Mouse (Mus musculus) layer of hippocampus, postnatal 14 days (tissue): ENCODE measurements at regions not wholly inside any gene's neighbourhood (a gene's known extent, or its start where the extent isn't known, plus 50 kb on each side); places are given as distances from the start of the nearest gene placed in this dataset.

Source experiments
- DNase-seq, 2 experiments: peaks; one replicate each; pipeline ENCODE4 v3.0.0; 2021 to 2022; ENCODE audit warnings: low spot score in 2 of 2, mixed read lengths in 1 of 2

DNA sequence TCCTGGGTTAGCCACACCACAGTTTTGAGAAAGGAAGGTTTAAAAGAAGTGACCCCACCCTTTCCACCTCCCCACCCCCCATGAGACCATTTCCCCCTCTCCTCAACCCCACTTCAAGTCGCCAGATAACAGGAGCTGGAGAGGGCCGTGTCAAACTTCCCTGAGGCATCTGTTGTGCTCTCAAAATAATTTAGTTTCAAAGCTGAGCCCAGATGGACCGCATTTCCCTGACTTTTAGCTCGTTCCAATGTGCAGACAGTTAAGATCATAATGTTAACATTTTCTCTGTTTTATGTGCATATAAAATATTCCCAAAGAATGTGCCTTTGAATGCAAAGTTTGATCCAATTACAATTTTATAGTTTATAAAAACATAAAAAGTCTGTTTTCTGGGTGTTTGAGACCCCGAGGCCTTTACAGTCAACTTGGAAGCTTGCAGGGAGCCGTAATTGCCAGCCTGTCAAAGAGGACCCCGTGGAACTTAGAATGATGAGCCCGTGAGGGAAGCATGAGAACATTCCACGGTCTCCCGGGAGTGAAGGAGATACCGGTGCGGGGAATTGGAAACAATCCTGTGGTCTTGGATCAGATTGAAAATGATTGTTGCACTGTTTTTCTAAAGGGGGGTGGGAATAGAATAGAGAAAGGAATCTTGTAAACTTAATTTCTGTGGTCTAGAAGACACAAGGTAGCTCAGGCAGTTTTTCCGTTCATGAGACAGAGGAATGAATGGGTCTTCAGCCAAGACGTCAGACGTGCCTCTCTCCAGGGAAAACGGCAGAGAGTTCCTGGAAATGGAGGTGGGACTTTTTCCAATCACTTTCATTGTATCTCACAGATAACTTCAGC, 903.3 kb downstream of the Mrps31 start:
- peak in 1 of 2 experiments; percentile 61 for DNase-seq

DNA sequence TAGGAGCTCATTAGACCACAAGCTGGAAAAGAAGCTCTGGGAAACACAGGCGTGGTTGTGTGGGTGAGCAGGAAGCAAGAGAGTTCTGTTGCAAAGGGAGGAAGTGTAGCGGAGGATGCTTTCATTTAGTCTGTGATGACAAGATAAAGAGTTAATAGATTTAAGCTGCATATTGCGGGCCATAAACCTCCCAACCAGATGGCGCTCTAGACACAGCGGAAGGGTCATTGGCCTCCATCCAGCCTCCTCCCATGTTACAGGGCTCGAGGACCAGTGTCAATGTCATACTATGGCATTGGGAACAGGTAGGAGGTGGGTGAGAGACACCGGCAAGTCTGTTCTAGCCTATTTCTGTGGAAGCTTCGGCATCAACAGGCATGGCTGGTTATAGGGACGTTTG, 908.4 kb downstream of the Mrps31 start:
- peak in 1 of 2 experiments; percentile 15 for DNase-seq

DNA sequence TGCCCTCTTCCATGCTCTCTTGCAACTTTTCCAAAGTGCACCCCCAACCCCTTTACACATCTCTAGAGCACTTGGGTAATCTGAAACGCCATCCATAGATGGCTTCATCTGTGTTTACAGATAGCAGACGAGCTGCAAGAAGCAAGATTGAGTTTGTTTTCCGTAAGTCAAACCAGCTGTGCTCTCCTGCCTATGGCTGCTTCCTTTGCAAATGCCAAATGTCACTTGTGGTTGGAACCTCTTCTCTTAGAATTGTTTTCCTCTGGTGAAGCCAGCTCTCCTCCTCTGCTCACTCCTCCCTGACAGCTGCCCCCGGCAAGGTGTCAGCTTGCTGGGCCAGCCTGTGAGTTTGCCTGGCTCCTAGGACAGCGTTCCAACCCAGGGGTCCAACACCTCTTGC, 910.0 kb downstream of the Mrps31 start:
- DNase-seq, result no peak

DNA sequence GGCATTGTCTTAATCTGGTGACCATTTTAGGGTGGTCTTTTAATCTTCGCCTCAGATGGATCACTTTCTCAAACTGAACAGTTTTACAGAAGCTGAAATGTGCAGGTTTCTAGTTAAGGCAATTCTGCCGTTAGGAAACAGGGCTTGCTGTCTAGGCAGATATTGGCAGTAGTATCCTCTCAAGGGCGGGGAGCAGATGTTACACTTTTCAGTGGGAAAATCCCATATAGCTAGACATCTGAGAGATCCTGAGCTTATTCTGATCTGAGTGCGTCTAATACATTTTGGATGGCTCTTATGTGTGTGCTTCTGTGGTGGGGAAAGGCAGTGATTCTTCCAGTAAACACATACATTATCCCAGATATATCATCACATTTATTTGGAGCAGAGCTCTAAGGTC, 916.1 kb downstream of the Mrps31 start:
- peak in 1 of 2 experiments; percentile 37 for DNase-seq

DNA sequence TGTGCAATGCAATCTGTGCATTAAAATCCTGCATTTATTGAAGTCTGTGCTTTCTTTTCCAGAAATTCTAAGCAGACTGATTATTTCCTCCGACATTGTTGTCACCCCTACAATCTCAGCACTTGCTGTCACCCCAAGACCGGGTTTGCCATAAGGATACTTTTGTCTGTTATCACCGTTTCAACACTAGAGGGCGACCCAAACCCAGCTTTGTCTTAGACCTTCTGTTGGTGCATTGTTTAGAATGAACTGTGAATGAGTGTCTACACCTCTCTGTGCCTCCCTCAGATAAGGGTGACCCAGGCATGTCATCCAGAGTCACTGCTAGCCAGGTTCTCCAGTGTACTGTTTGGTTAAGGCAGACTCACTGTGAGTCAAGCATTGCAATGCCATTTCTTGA, 933.0 kb downstream of the Mrps31 start:
- peak in 1 of 2 experiments; percentile 12 for DNase-seq

DNA sequence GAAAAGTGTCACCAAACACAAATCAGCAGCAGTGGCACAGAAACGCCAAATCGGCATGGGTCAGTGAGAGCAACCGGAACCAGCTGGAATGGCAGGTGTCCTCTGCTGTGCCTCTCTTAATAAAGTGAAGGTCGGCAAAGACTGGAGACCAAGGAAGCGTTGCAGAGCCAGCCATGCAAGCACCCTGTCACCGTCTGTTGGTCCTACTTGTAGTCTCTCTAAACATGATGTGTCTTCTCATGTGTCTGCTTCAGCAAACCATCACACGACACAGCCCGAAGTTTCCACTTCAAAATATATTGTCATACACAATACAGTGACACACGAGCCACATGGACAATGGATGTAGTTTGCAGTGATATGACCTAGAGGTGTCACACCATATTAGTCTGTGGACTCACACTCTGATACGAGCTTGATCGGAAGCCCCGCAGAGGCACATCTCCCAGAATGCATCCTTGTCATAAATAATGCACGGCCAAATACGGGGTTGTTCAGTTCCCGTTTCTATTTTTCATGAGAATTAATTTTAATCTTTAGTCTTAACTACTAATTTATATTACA, 940.3 kb downstream of the Mrps31 start:
- DNase-seq, result no peak

DNA sequence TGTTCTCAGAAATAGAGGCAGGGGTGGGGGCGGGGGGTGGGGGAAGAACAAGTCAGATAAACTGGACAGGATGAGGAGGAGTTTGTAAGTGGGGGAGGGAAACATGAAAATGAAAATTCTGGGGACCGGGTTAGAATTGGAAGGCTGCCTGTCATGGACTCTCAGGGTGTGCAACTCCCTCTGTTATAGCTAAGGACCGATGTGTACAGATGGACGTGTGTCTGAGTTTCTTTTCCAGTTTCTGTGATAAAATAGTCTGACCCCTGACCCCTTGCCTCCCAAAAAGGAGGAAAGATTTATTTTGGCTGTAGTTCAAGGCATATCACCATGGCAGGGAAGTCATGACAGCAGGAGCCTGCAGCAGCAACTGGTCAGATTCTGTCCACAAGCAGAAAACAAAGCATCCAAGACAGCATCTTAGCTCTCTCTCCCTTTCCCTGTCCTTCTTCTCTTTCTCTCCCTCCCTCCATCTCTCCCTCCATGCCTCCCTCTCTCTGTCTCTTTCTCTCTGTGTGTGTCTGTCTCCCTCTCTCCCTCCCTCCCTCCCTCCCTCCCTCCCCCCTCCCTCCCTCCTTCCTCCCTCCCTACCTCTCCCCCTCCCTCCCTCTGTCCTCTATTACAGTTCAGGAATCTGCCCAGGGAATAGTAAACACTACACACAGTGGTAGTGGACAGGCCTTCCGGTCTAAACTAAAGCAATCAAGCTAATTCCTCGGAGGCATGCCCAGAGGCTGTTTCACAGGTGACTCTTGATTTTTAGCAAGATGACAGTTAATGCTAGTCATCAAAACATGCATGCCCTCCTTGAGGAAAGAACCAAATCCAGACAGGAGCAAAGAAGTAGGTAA, 941.3 kb downstream of the Mrps31 start:
- no peak for DNase-seq

DNA sequence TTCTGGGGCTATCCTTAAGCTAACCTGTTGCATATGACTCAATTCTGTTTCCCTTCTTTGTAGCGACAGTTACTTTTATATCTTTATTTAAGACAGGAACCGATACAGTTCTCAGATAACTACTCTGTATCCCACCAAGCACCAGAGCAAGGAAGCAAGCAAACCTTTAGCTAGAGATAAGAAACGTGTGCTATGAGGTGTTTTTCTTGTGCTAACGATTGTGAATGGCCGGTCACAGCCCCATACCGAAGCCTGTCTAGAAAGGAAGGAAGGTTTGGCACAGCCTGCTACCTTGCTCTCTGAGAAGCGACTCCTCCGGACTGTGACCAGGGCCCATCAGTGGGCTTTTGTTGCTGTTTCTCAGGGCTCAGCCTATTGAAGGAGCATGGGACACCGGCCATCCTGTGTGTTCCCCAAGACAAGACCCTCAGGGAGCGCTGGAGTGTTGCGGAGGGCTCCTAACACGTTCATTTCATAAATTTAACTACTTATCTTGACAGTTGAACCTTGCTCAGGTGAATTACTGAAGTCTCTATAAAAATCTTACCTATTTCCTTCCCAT, 949.0 kb downstream of the Mrps31 start:
- DNase-seq, result no peak

DNA sequence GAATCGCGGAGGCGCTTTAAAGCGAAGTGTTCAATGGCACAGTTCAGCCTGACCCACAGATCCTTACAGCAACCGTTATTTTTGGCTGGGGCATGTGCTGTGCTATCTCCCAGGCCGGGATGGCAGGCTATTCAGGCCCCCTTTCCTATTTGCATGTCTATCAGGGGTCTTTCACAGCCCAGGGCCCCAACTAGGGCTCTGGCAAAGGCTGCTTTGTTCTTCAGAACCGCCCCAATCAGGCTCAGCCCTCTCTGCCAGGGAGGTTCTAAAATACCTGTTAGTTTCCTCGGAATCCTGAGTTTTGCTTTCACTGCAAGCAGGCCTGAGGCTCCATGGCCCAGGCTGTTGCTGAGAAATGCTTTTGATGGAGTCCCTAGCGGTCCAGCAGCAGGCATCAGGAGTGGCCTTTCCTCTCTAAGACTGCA, 949.7 kb downstream of the Mrps31 start:
- no peak for DNase-seq
